Mouse (Mus musculus) ES-Bruce4 (cell line): ENCODE data around the gene Psmb10. TPM values are rescaled to one million over a fixed set of nuclear protein-coding genes. Genes with fewer than 3 reads are reported as not detected.
A peak's percentile ranks its signal among the peaks of the same experiment; 100 is the strongest.

Experiments
- H3K27ac ChIP-seq: 2 replicates; pipeline ENCODE4 v1.5.1; 2012; ENCODE audit warnings: low read length, inconsistent platforms; ENCODE audit not compliant: insufficient read depth
- H3K27me3 ChIP-seq: 2 replicates; pipeline ENCODE4 v1.6.1; 2012; ENCODE audit warnings: mild to moderate bottlenecking, low read length, inconsistent platforms; ENCODE audit not compliant: control insufficient read depth, poor library complexity, insufficient read depth, severe bottlenecking
- H3K36me3 ChIP-seq: 2 replicates; pipeline ENCODE4 v1.6.1; 2012; ENCODE audit warnings: inconsistent platforms, mild to moderate bottlenecking, low read length, moderate library complexity; ENCODE audit not compliant: control insufficient read depth, poor library complexity, insufficient read depth, severe bottlenecking
- H3K4me1 ChIP-seq: one replicate; pipeline ENCODE4 v1.8.1; 2011; ENCODE audit warnings: low read length; ENCODE audit not compliant: control insufficient read depth, insufficient read depth
- H3K4me3 ChIP-seq: 2 replicates; pipeline ENCODE4 v1.5.1; 2011; ENCODE audit warnings: low read depth, mild to moderate bottlenecking, low read length
- H3K9ac ChIP-seq: 2 replicates; pipeline ENCODE4 v1.6.1; 2012; ENCODE audit warnings: low read depth, mild to moderate bottlenecking, inconsistent platforms; ENCODE audit not compliant: poor library complexity, severe bottlenecking
- H3K9me3 ChIP-seq: replicated peaks from 2 replicates; pipeline ENCODE4 v1.6.1; 2012; ENCODE audit warnings: mild to moderate bottlenecking, low read length, inconsistent platforms; ENCODE audit not compliant: control insufficient read depth, poor library complexity, insufficient read depth, severe bottlenecking
- CTCF ChIP-seq: IDR thresholded peaks from one replicate; pipeline ENCODE4 v1.8.1; 2011; ENCODE audit warnings: low read depth, low read length
- EP300 ChIP-seq: IDR thresholded peaks from 2 replicates; pipeline ENCODE4 v1.6.1; 2011; ENCODE audit warnings: low read depth, low read length; ENCODE audit not compliant: insufficient read depth
- POLR2A ChIP-seq: IDR thresholded peaks from one replicate; pipeline ENCODE4 v1.8.1; 2011; ENCODE audit warnings: low read length; ENCODE audit not compliant: insufficient read depth
- polyA plus RNA-seq: library from polyadenylated mRNA; stranded (reverse); fragments of >200 nt; gene quantifications from 2 replicates; pipeline ENCODE4 v1.2.4, GENCODE M21; 2011; ENCODE audit warnings: low read depth; ENCODE audit not compliant: missing spikeins, insufficient read depth, insufficient read length

Gene Psmb10
- polyA plus RNA-seq, 1 experiment = 46.1 TPM

- Histone ChIP-seq H3K36me3 (peaks cover 17% of the 10 kb centered on the region), H3K4me3 (peak overlapping the region; percentile 54), H3K27ac (0 out of 2 replicates have a peak overlapping the region, but pooled peaks have one; percentile 1), H3K9ac (peak overlapping the region; percentile 17; the same call in 1 of the 2 replicates), H3K4me1 (peaks cover 10% of the 10 kb centered on the region), H3K9me3 (no peaks in the 10 kb centered on the region), H3K27me3 (no peaks in the 10 kb centered on the region)
- TF ChIP-seq CTCF (no peak), POLR2A (no peak), EP300 (no peak)
Observed at GRCm38 (mm10) chr8:105961536-105961935, 23.3 kb upstream of the Psmb10 start.

DNA sequence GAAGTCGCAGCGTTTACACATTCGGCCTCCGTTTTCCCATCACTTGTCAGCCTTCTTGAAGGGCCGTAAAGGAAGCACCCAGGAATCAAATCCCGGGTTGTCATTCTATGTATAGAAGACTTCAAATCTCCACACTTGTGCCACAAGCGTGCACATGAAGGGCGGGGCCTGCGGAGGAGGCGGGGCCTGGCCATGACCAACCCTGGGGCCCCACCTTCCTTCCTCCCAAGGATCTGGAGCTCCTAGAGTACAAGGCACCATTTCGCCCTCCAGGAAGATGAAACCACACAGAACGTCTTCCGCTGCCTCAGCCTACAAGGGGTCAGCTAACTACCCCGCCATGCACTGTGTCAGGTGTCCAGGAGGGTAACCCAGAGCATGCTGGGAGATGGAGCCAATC, 22.9 kb upstream of the Psmb10 start:
- no peaks in the 10 kb centered on the region for H3K9me3 ChIP-seq
- H3K27me3 ChIP-seq = no peaks in the 10 kb centered on the region
- peak overlapping the region; percentile 54 for H3K4me3 ChIP-seq
- H3K9ac ChIP-seq = peak overlapping the region; percentile 17; the same call in 1 of the 2 replicates
- peaks cover 10% of the 10 kb centered on the region for H3K4me1 ChIP-seq
- TF ChIP-seq CTCF (no peak), POLR2A (no peak), EP300 (no peak)
- H3K36me3 ChIP-seq = peaks cover 20% of the 10 kb centered on the region
- no peak overlapping the region for H3K27ac ChIP-seq

- no peaks in the 10 kb centered on the region for H3K27me3 ChIP-seq
- no peaks in the 10 kb centered on the region for H3K9me3 ChIP-seq
- no peak overlapping the region for H3K27ac ChIP-seq
- no peak overlapping the region for H3K9ac ChIP-seq
- TF ChIP-seq CTCF (no peak), POLR2A (no peak)
- H3K4me3 ChIP-seq = no peak overlapping the region
- peaks cover 8% of the 10 kb centered on the region for H3K4me1 ChIP-seq
- peaks cover 24% of the 10 kb centered on the region for H3K36me3 ChIP-seq
Observed at GRCm38 (mm10) chr8:105959350-105959749, 21.1 kb upstream of the Psmb10 start.

GRCm38 (mm10) chr8:105957813-105958212, 19.6 kb upstream of the Psmb10 start:
- H3K27ac ChIP-seq = no peak overlapping the region
- H3K9me3 ChIP-seq = no peaks in the 10 kb centered on the region
- H3K4me3 ChIP-seq = no peak overlapping the region
- H3K4me1 ChIP-seq = peaks cover 7% of the 10 kb centered on the region
- peaks cover 39% of the 10 kb centered on the region for H3K36me3 ChIP-seq
- no peaks in the 10 kb centered on the region for H3K27me3 ChIP-seq
- TF ChIP-seq CTCF (no peak), POLR2A (no peak), EP300 (no peak)
- H3K9ac ChIP-seq = no peak overlapping the region

DNA sequence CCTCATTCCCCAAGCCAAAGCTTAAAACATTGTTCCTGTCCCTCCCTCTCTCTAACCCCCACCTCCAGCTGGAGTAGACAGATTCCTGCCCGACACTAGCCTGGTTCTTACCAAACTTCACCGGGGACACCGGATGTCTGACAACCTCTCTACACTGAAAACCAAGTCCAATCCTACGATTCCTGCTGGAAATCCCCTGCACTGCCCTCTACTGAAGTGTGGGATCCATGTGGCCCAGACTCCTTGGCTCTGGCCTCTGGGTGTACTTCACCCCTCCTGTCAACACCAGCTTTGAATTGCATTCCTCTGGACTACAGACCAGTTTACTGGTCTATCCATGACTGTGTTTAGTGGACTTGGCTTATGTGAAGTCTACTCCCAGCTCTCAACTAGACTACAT, 18.3 kb upstream of the Psmb10 start:
- Histone ChIP-seq H3K4me3 (no peak overlapping the region), H3K9ac (no peak overlapping the region), H3K27me3 (no peaks in the 10 kb centered on the region), H3K9me3 (no peaks in the 10 kb centered on the region), H3K36me3 (peaks cover 51% of the 10 kb centered on the region), H3K4me1 (peaks cover 3% of the 10 kb centered on the region), H3K27ac (no peak overlapping the region)
- TF ChIP-seq EP300 (no peak), POLR2A (no peak), CTCF (no peak)

- no peak overlapping the region for H3K4me3 ChIP-seq
- no peak overlapping the region for H3K27ac ChIP-seq
- no peaks in the 10 kb centered on the region for H3K4me1 ChIP-seq
- H3K36me3 ChIP-seq = peaks cover 82% of the 10 kb centered on the region
- no peak for TF ChIP-seq CTCF
- TF ChIP-seq POLR2A = no peak
- TF ChIP-seq EP300 = no peak
- no peaks in the 10 kb centered on the region for H3K9me3 ChIP-seq
- H3K9ac ChIP-seq = no peak overlapping the region
- no peaks in the 10 kb centered on the region for H3K27me3 ChIP-seq
Observed at GRCm38 (mm10) chr8:105951057-105951659, 12.9 kb upstream of the Psmb10 start.
